Mouse (Mus musculus): ENCODE results near the gene Mtus2.

GRCm38 (mm10) chr5:148332622-148332974 lies 375.5 kb downstream of the Mtus2 start:
- peak; percentile 93 for TF ChIP-seq CTCF (conservative IDR thresholded peaks at IDR 0.05; ENCODE audit: insufficient read depth, insufficient read length, low read depth, low read length)
- TF ChIP-seq POLR2A (IDR thresholded peaks at IDR 0.05; ENCODE audit: low read depth, low read length), result no peak
